Mouse (Mus musculus): ENCODE data around the gene Parvg.

The Parvg gene

DNA sequence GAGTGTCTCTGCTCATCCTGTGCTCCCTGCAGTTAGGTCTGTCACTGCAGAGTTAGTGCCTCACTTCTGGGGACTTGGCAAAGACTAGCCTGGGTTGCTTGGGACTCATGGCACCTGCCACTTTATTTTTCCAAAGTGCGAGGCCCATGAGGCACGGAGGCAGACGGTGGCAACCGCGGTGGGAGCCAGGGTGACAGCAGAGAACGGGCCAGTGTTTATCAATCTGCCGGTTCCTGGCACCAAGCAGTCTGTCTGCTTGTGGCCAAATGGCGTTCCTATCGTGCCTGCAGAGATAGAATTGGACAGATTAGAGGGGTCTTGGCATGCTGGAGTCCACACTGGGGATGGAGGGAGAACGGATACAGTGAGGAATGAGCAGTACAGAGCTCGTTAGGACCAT is 13.6 kb upstream of the Parvg start:
- no peak for DNase-seq

DNA sequence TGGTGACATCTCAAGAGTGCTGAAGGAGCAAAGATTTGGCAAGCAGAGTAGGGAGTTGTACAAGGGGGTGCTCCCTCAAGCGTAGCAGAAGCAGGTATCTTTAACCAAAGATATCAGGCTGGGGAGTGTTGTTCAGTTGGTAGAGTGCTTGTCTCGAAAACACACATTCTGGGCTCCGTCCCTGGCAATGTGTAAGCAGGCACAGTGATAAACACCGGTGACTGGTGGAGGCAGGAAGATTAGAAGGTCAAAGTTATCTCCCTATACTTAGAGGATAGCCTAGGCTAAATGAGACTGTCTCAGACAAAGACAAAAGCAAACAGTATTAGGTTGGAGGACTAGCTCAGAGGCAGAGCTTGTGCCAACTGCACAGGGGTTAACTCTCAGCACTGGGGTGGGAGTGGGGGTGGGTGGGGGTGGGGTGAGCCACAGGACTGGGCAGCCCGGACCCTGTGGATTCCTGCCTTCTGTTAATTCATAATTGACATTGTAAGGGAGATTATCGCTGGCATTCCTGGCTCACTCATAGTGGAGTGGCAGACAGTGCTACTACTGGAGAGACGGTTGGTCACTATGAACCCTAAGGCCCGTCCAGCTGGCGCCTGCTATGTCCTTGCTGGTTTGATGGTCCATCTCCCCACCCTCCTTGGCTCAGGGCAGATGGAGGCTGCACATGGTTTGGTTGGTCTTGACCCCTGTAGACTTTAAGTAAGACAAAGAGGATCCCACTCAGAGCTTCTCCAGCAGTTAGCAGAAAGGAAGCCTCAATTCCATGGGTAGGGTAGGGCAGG is 12.3 kb upstream of the Parvg start:
- no peak for DNase-seq

- DNase-seq = no peak
Observed at GRCm38 (mm10) chr15:84312878-84313565, 10.8 kb upstream of the Parvg start.

DNA sequence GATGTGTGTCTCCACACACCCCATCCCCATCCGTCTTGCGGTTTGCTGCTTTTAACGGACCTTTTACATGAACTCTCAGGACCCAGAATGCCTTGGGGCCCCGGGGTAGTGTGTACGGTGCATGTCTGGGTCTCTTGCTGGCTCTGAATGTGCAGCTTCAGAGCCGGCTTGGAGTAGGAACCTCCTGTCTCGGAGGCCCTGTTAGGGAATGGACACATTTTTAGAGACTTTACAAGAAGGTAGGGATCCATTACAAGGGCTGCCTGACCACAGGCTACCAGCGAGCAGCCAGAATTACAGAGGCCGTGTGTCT is 10.3 kb upstream of the Parvg start:
- no peak for DNase-seq

DNA sequence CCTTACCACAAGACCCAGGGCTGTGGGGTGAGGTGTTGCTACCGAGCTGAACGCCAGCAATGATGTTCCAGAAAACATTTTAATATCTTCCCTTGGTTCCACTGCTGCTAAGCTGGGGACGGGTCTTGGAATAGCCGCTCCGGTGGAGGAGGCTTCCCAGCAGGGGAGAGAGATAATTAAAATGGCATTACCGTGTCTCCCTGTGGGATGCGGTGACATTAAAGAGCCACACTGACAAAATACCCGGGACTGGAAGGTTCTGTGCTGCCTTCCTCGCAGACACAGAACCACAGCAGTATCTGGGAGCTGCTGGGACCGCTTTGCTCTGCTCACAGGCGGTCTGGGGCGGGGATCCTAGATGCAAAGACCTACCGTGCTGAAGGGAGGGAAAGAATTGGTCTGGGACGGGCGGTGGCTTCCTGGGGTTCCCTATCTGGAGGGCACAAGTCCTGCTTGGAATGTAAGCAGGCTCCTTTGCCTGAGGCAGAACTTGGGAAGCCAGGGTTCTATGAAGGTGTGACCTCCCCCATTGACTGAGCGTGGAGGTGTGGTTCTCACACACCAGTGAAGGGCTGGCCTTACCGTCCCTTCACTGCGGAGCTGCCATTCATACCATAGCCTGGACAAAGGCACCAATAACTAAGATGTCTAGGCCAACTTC is 9.3 kb upstream of the Parvg start:
- no peak for DNase-seq

- DNase-seq = no peak
Observed at GRCm38 (mm10) chr15:84315276-84316046, 8.4 kb upstream of the Parvg start.

GRCm38 (mm10) chr15:84319393-84319792 is 4.4 kb upstream of the Parvg start:
- no peak for DNase-seq

DNA sequence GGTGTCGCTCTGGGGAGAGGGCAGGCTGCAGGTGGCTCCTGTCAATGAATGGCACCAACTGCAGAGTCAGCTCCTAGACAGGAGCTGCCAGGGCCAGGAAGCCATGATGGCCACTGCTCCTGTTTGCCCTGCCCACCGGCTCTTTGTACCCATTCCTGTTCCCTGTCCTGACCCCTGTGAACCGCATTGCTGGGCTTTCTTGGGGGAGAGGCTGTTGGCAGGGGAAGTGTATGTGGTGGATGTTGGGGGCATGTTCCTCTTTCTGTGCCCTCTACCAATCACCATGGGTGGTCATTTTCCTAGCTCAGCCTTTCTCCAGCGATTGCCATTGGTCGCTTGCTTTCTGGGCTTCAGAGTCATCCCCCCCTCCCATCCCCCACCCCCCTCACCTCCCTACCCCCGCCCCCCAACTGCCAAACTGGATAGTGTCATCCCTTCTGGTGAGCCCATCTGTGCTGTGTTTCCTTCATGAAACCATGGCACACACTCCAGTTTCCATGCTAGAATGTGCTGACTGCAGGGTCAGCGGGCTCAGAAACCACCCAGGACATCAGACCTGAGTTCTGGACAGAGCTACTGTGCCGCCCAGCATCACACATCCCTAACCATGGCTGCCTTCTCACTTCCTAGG is 2.2 kb upstream of the Parvg start:
- no peak for DNase-seq

GRCm38 (mm10) chr15:84324870-84325553 is 1.2 kb downstream of the Parvg start:
- no peak for DNase-seq

GRCm38 (mm10) chr15:84325736-84326135 is 1.9 kb downstream of the Parvg start:
- no peak for DNase-seq

DNA sequence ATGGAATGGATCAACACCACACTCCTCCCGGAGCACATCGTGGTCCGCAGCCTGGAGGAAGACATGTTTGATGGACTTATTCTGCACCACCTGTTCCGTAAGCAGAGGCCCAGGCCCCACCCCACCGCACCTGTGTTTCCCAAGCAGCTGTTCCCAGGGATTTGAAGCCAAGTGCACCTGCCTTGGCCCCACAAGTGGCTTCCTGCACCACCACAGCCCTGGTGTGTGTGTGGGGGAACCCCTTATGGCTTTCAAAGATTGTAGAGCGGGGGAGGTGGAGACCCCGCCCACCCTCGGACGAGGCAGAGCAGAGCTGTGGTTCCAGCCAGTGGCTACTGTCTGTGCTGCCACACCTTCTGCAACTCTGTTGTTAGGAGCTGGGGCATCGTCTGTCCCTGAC is 5.0 kb downstream of the Parvg start:
- no peak for DNase-seq

GRCm38 (mm10) chr15:84329940-84330339 is 6.1 kb downstream of the Parvg start:
- no peak for DNase-seq

GRCm38 (mm10) chr15:84331066-84331612 is 7.3 kb downstream of the Parvg start:
- no peak for DNase-seq

DNA sequence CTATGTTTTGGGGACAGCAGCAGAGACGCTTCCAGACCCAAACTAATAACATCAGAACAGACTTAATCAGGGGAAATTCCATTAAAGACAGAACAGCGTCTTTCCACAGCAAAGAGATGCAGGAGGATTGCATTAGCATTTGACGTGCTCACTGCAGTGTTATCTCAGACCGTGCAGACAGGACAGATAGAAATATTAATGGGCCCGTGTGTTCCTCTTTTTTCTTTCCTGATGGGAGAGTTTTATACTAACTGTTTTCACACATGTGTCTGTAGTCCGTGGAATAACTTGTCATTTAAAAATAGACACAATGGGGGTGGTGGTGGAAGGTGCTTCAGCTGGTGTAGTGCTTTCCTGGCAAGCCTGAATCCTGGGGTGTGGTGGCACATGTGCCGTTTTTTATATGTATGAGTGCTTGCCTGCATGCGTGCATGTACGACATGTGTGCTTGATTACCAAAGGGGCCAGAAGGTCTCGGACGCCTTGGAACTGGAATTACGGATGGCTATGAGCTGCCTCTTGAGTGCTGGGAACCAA is 12.5 kb downstream of the Parvg start:
- DNase-seq = no peak

GRCm38 (mm10) chr15:84337599-84337998 is 13.8 kb downstream of the Parvg start:
- no peak for DNase-seq

- DNase-seq = no peak
Observed at GRCm38 (mm10) chr15:84340926-84341325, 17.1 kb downstream of the Parvg start.

- DNase-seq = no peak
Observed at GRCm38 (mm10) chr15:84348769-84349168, 24.9 kb downstream of the Parvg start.

DNA sequence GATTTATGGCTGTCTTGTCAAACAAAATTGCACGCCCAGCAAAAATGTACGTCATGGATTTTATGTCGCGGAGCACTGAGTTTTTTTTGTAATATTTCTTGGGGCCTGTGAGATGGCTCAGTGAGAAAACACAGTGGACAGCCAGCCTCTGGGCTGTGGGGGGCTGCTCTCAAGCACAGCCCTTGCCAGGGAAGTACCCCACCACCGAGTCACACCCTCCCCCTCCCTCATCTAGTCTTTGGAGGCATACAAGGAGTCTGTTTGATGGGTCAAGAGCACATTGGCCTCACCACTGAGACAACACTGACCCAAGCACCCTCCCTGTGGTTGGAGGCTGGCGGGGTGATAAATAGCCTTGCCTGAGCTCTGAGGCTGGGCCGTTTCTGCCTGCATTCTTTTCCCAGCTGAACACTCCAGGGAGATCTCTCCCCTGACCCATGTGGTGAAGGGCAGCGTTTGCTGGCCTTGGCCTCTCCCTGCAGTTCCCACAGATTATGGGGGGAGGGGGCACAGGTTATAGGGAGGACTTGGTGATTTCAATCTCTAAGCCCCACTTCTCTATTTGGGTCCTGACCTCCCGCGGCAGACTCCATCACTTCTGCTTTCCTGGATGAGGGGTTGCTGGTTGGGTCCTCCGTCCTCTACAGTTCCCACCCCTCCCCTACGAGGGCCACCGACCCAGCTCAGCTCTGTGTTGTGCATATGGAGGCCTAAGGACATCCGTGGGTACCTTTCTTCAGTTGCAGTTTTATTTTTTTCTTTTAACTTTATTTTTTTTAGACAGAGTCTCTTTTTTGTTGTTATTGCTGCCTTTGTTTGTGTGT is 26.3 kb downstream of the Parvg start:
- no peak for DNase-seq

GRCm38 (mm10) chr15:84351342-84351741 is 27.5 kb downstream of the Parvg start:
- DNase-seq = no peak
